Mouse (Mus musculus): ENCODE data around the gene Gm20696.
A peak's percentile ranks its signal among the peaks of the same experiment; 100 is the strongest.

The Gm20696 gene

GRCm38 (mm10) chr6:99621167-99621566 lies 45.4 kb downstream of the Gm20696 start:
- DNase-seq, result no peak

GRCm38 (mm10) chr6:99620471-99620870 lies 46.1 kb downstream of the Gm20696 start:
- DNase-seq, result no peak

- DNase-seq, result no peak
Measured at GRCm38 (mm10) chr6:99619964-99620363, 46.6 kb downstream of the Gm20696 start.

GRCm38 (mm10) chr6:99619466-99619865 lies 47.1 kb downstream of the Gm20696 start:
- DNase-seq, result no peak

GRCm38 (mm10) chr6:99617867-99618266 lies 48.7 kb downstream of the Gm20696 start:
- DNase-seq, result no peak

- DNase-seq, result no peak
Measured at GRCm38 (mm10) chr6:99617415-99617814, 49.2 kb downstream of the Gm20696 start.

GRCm38 (mm10) chr6:99615272-99615751 lies 51.3 kb downstream of the Gm20696 start:
- no peak for DNase-seq

- DNase-seq, result no peak
Measured at GRCm38 (mm10) chr6:99614566-99615271, 51.9 kb downstream of the Gm20696 start.

- DNase-seq, result no peak
Measured at GRCm38 (mm10) chr6:99611866-99612265, 54.7 kb downstream of the Gm20696 start.

GRCm38 (mm10) chr6:99610454-99611427 lies 55.9 kb downstream of the Gm20696 start:
- peak; percentile 23 to 47 for DNase-seq

GRCm38 (mm10) chr6:99606079-99606478 lies 60.5 kb downstream of the Gm20696 start:
- DNase-seq, result no peak

- DNase-seq, result peak; percentile 23 to 33
Measured at GRCm38 (mm10) chr6:99604758-99605157, 61.8 kb downstream of the Gm20696 start.

- DNase-seq, result no peak
Measured at GRCm38 (mm10) chr6:99602434-99602833, 64.2 kb downstream of the Gm20696 start.

- DNase-seq, result no peak
Measured at GRCm38 (mm10) chr6:99600886-99601285, 65.7 kb downstream of the Gm20696 start.

- DNase-seq, result peak; percentile 17 to 44
Measured at GRCm38 (mm10) chr6:99600168-99600793, 66.3 kb downstream of the Gm20696 start.

- no peak for DNase-seq
Measured at GRCm38 (mm10) chr6:99599651-99600050, 66.9 kb downstream of the Gm20696 start.

GRCm38 (mm10) chr6:99599229-99599628 lies 67.4 kb downstream of the Gm20696 start:
- DNase-seq, result no peak

- DNase-seq, result no peak
Measured at GRCm38 (mm10) chr6:99577040-99577439, 89.6 kb downstream of the Gm20696 start.

- no peak for DNase-seq
Measured at GRCm38 (mm10) chr6:99575633-99576032, 91.0 kb downstream of the Gm20696 start.

- no peak for DNase-seq
Measured at GRCm38 (mm10) chr6:99573343-99573742, 93.3 kb downstream of the Gm20696 start.

GRCm38 (mm10) chr6:99572071-99572470 lies 94.5 kb downstream of the Gm20696 start:
- DNase-seq, result no peak

- no peak for DNase-seq
Measured at GRCm38 (mm10) chr6:99566921-99567320, 99.7 kb downstream of the Gm20696 start.

- DNase-seq, result no peak
Measured at GRCm38 (mm10) chr6:99564766-99565165, 101.8 kb downstream of the Gm20696 start.

Data from lung, adult 18-20 months (tissue).